Mouse (Mus musculus) 416B (cell line): ENCODE results near the gene Rgs12.

Experiments
- DNase-seq: peaks from one replicate; pipeline ENCODE4 v3.0.0; 2011; ENCODE audit warnings: low read depth

The Rgs12 gene

GRCm38 (mm10) chr5:34931516-34932457, 17.5 kb upstream of the Rgs12 start:
- DNase-seq: no peak

- DNase-seq: no peak
Measured at GRCm38 (mm10) chr5:34932458-34932806, 16.8 kb upstream of the Rgs12 start.

GRCm38 (mm10) chr5:34933461-34933860, 15.8 kb upstream of the Rgs12 start:
- DNase-seq: peak; percentile 42

- no peak for DNase-seq
Measured at GRCm38 (mm10) chr5:34941710-34942470, 7.4 kb upstream of the Rgs12 start.

- DNase-seq: peak; percentile 95
Measured at GRCm38 (mm10) chr5:34943428-34943827, 5.8 kb upstream of the Rgs12 start.

GRCm38 (mm10) chr5:34949769-34950211, 545 bp downstream of the Rgs12 start:
- peak; percentile 42 for DNase-seq

- DNase-seq: no peak
Measured at GRCm38 (mm10) chr5:34950486-34951160, 1.4 kb downstream of the Rgs12 start.

GRCm38 (mm10) chr5:34951161-34951834, 2.1 kb downstream of the Rgs12 start:
- DNase-seq: no peak

- DNase-seq: no peak
Measured at GRCm38 (mm10) chr5:34954508-34954907, 5.3 kb downstream of the Rgs12 start.

- peak; percentile 78 for DNase-seq
Measured at GRCm38 (mm10) chr5:34955630-34956029, 6.4 kb downstream of the Rgs12 start.

- no peak for DNase-seq
Measured at GRCm38 (mm10) chr5:34956151-34956550, 6.9 kb downstream of the Rgs12 start.

- no peak for DNase-seq
Measured at GRCm38 (mm10) chr5:34957015-34957414, 7.8 kb downstream of the Rgs12 start.

GRCm38 (mm10) chr5:34960021-34960420, 10.8 kb downstream of the Rgs12 start:
- no peak for DNase-seq

- DNase-seq: no peak
Measured at GRCm38 (mm10) chr5:34965531-34965930, 16.3 kb downstream of the Rgs12 start.

GRCm38 (mm10) chr5:34968386-34968785, 19.1 kb downstream of the Rgs12 start:
- no peak for DNase-seq

GRCm38 (mm10) chr5:34972471-34972870, 23.2 kb downstream of the Rgs12 start:
- DNase-seq: no peak

GRCm38 (mm10) chr5:34973560-34974317, 24.5 kb downstream of the Rgs12 start:
- no peak for DNase-seq

GRCm38 (mm10) chr5:34974773-34975443, 25.7 kb downstream of the Rgs12 start:
- DNase-seq: no peak

- peak; percentile 21 for DNase-seq
Measured at GRCm38 (mm10) chr5:34976540-34977292, 27.5 kb downstream of the Rgs12 start.

- DNase-seq: no peak
Measured at GRCm38 (mm10) chr5:34980099-34980498, 30.9 kb downstream of the Rgs12 start.
